Comparison of ENCODE assay signal across 29 mouse cellular contexts in the genomic region with DNA sequence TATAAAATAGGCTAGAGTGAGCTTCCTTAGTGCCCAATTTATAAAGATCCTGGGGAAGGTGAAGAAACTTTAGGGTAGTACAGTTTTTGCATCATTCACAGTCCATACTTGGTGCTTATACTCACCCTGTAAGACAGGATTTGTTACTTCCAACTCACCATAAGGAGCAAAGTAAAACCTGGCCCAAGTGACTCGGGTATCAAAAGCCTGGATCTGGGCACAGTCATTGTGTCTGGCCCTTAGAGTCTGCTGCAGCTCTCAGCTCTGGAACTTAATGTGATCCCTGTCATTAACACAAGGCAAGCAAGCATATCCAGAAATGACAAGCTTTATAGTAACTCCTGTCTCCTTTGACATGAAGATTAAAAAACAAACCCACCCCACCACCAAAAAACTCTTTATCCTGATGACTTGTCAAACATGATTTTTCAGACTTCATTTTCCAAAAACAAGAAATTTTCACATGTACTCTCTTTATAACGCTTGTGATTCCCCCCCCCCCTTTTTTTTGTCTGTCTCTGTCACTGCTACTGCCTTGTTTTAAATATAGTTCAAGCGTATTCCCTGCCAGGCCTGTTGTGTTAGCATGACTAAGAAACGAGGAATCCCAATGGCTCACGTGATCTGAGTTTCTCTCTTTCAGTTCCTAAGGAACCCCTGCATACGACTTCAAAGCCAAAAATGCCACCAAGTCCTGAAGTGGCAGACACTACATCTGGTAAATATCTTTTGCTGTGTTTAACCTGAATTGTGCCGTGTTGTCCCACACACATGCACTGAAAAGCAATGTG.
DNase-seq lines count a peak whose midpoint lies in the region; ATAC-seq and TF ChIP-seq lines count a peak whose summit lies in the region.
"Had no signal": no experiment of that assay in that cellular context is flagged by ENCODE, and none has a peak within 500 bp of the region (broad histone marks: within the 10 kb centered on the region; RNA-seq: fewer than 3 reads in every experiment).

No protein-coding gene starts in this region.

- H3K4me1 ChIP-seq in embryonic facial prominence, embryonic 14.5 days (ENCODE audit: control insufficient read depth, insufficient read depth, low read length) = no peaks in the 10 kb centered on the region
- no peaks in the 10 kb centered on the region for H3K4me1 ChIP-seq in embryonic facial prominence, embryonic 10.5 days
- no peaks in the 10 kb centered on the region for H3K4me1 ChIP-seq in lung, embryonic 14.5 days (ENCODE audit: insufficient read depth)
- H3K4me1 ChIP-seq in heart, embryonic 13.5 days = peaks cover 9% of the 10 kb centered on the region
- no peaks in the 10 kb centered on the region for H3K4me1 ChIP-seq in midbrain, embryonic 15.5 days
- no peaks in the 10 kb centered on the region for H3K4me1 ChIP-seq in midbrain, embryonic 16.5 days (ENCODE audit: control insufficient read depth, insufficient read depth, low read length)
- H3K4me1 ChIP-seq: embryonic facial prominence, embryonic 15.5 days; hindbrain, embryonic 15.5 days; intestine, embryonic 15.5 days; neural tube, embryonic 12.5 days had no signal

- no peaks in the 10 kb centered on the region for H3K9me3 ChIP-seq in embryonic facial prominence, embryonic 14.5 days (ENCODE audit: control insufficient read depth, low read length)
- H3K9me3 ChIP-seq in embryonic facial prominence, embryonic 10.5 days = no peaks in the 10 kb centered on the region
- H3K9me3 ChIP-seq in lung, embryonic 14.5 days (ENCODE audit: low read depth, low read length) = no peaks in the 10 kb centered on the region
- no peaks in the 10 kb centered on the region for H3K9me3 ChIP-seq in heart, embryonic 13.5 days
- H3K9me3 ChIP-seq in midbrain, embryonic 15.5 days = no peaks in the 10 kb centered on the region
- H3K9me3 ChIP-seq in midbrain, embryonic 16.5 days (replicated peaks; ENCODE audit: control insufficient read depth, low read length, poor library complexity, severe bottlenecking) = no peaks in the 10 kb centered on the region
- H3K9me3 ChIP-seq: embryonic facial prominence, embryonic 15.5 days; G1E; hindbrain, embryonic 15.5 days; intestine, embryonic 15.5 days; limb, embryonic 12.5 days; neural tube, embryonic 12.5 days had no signal

- WGBS in embryonic facial prominence, embryonic 14.5 days = 47% methylated on average over 7 of the region's 7 CpGs
- WGBS in embryonic facial prominence, embryonic 10.5 days = 71% methylated on average over 7 of the region's 7 CpGs
- 39% methylated on average over 7 of the region's 7 CpGs for WGBS in lung, embryonic 14.5 days
- WGBS in heart, embryonic 13.5 days = 28% methylated on average over 7 of the region's 7 CpGs
- WGBS in midbrain, embryonic 15.5 days = 60% methylated on average over 7 of the region's 7 CpGs
- WGBS in midbrain, embryonic 16.5 days = 55% methylated on average over 7 of the region's 7 CpGs

- no peaks in the 10 kb centered on the region for H3K27me3 ChIP-seq in embryonic facial prominence, embryonic 14.5 days (replicated peaks; ENCODE audit: control insufficient read depth, insufficient read depth, low read length)
- H3K27me3 ChIP-seq in embryonic facial prominence, embryonic 10.5 days (replicated peaks; ENCODE audit: low read depth, poor library complexity, severe bottlenecking) = no peaks in the 10 kb centered on the region
- no peaks in the 10 kb centered on the region for H3K27me3 ChIP-seq in lung, embryonic 14.5 days (ENCODE audit: insufficient read depth, low read length)
- no peaks in the 10 kb centered on the region for H3K27me3 ChIP-seq in heart, embryonic 13.5 days (replicated peaks)
- H3K27me3 ChIP-seq in midbrain, embryonic 15.5 days (replicated peaks) = no peaks in the 10 kb centered on the region
- H3K27me3 ChIP-seq in midbrain, embryonic 16.5 days (ENCODE audit: control insufficient read depth, insufficient read depth, low read depth, low read length) = no peaks in the 10 kb centered on the region
- H3K27me3 ChIP-seq: embryonic facial prominence, embryonic 15.5 days; hindbrain, embryonic 15.5 days; intestine, embryonic 15.5 days; limb, embryonic 12.5 days; neural tube, embryonic 12.5 days had no signal

- no peak overlapping the region for H3K4me3 ChIP-seq in embryonic facial prominence, embryonic 14.5 days (ENCODE audit: low read depth, low read length)
- no peak overlapping the region for H3K4me3 ChIP-seq in embryonic facial prominence, embryonic 10.5 days
- H3K4me3 ChIP-seq in lung, embryonic 14.5 days (ENCODE audit: low read depth, low read length) = no peak overlapping the region
- no peak overlapping the region for H3K4me3 ChIP-seq in heart, embryonic 13.5 days
- H3K4me3 ChIP-seq in midbrain, embryonic 15.5 days = no peak overlapping the region
- H3K4me3 ChIP-seq in midbrain, embryonic 16.5 days (ENCODE audit: low read depth, low read length) = no peak overlapping the region
- H3K4me3 ChIP-seq: embryonic facial prominence, embryonic 15.5 days; hindbrain, embryonic 15.5 days; intestine, embryonic 15.5 days; limb, embryonic 12.5 days; neural tube, embryonic 12.5 days had no signal

- DNase-seq in embryonic facial prominence, embryonic 14.5 days (ENCODE audit: low spot score) = peak; percentile 15
- DNase-seq in embryonic facial prominence, embryonic 10.5 days (ENCODE audit: low spot score) = no peak
- DNase-seq in lung, embryonic 14.5 days = peak; percentile 17
- DNase-seq in lung, postnatal 14 days = no peak
- DNase-seq in heart, postnatal 4 days = peak; percentile 19
- DNase-seq: adrenal gland, adult 8-10 months; cerebellum, adult 2 months; cerebellum, postnatal 36 days; embryo, embryonic 11 days; gastrocnemius, postnatal 36 days; kidney, adult 8-10 months; kidney, postnatal 25 days; liver, postnatal 0 days; lung, postnatal 10 days; right cerebral cortex, postnatal 4 days; thymus, postnatal 25 days had no signal

- H3K36me3 ChIP-seq in embryonic facial prominence, embryonic 14.5 days (ENCODE audit: control insufficient read depth, insufficient read depth, low read length) = no peaks in the 10 kb centered on the region
- H3K36me3 ChIP-seq in embryonic facial prominence, embryonic 10.5 days (replicated peaks) = no peaks in the 10 kb centered on the region
- no peaks in the 10 kb centered on the region for H3K36me3 ChIP-seq in lung, embryonic 14.5 days (ENCODE audit: insufficient read depth)
- no peaks in the 10 kb centered on the region for H3K36me3 ChIP-seq in heart, embryonic 13.5 days
- H3K36me3 ChIP-seq in midbrain, embryonic 15.5 days (replicated peaks) = no peaks in the 10 kb centered on the region
- no peaks in the 10 kb centered on the region for H3K36me3 ChIP-seq in midbrain, embryonic 16.5 days (ENCODE audit: control insufficient read depth, insufficient read depth, low read length)
- H3K36me3 ChIP-seq: embryonic facial prominence, embryonic 15.5 days; G1E; hindbrain, embryonic 15.5 days; intestine, embryonic 15.5 days; limb, embryonic 12.5 days; neural tube, embryonic 12.5 days had no signal

- no peak for ATAC-seq in embryonic facial prominence, embryonic 14.5 days (ENCODE audit: low read depth)
- no peak for ATAC-seq in lung, embryonic 14.5 days (ENCODE audit: insufficient read depth)
- no peak for ATAC-seq in heart, embryonic 13.5 days (ENCODE audit: extremely low read depth, insufficient number of reproducible peaks, low FRiP score, low TSS enrichment)
- no peak for ATAC-seq in midbrain, embryonic 15.5 days (replicated peaks)
- no peak for ATAC-seq in midbrain, embryonic 16.5 days
- ATAC-seq: activated CD4-positive, CD25-positive, alpha-beta regulatory T cell, adult 4 months; forebrain, embryonic 16.5 days; intestine, embryonic 15.5 days; liver, postnatal 0 days had no signal

- H3K27ac ChIP-seq in embryonic facial prominence, embryonic 14.5 days (replicated peaks; ENCODE audit: low read depth, low read length) = no peak overlapping the region
- no peak overlapping the region for H3K27ac ChIP-seq in embryonic facial prominence, embryonic 10.5 days (replicated peaks)
- H3K27ac ChIP-seq in lung, embryonic 14.5 days (ENCODE audit: low read depth) = no peak overlapping the region
- peak overlapping the region; percentile 83 for H3K27ac ChIP-seq in heart, embryonic 13.5 days (replicated peaks)
- no peak overlapping the region for H3K27ac ChIP-seq in midbrain, embryonic 15.5 days
- H3K27ac ChIP-seq in midbrain, embryonic 16.5 days (ENCODE audit: low read length) = no peak overlapping the region
- H3K27ac ChIP-seq: embryonic facial prominence, embryonic 15.5 days; hindbrain, embryonic 15.5 days; intestine, embryonic 15.5 days; limb, embryonic 12.5 days; neural tube, embryonic 12.5 days had no signal

- TF ChIP-seq CTCF in lung, embryonic 14.5 days (IDR thresholded peaks at IDR 0.05; ENCODE audit: low read depth) = no peak

- H3K4me2 ChIP-seq in embryonic facial prominence, embryonic 14.5 days (ENCODE audit: low read depth, low read length) = no peak overlapping the region
- no peak overlapping the region for H3K4me2 ChIP-seq in lung, embryonic 14.5 days
- H3K4me2 ChIP-seq in heart, embryonic 13.5 days = peak overlapping the region; percentile 25; the same call in 1 of the 2 replicates
- H3K4me2 ChIP-seq in midbrain, embryonic 15.5 days = no peak overlapping the region
- H3K4me2 ChIP-seq in midbrain, embryonic 16.5 days (ENCODE audit: low read length) = no peak overlapping the region
- H3K4me2 ChIP-seq: embryonic facial prominence, embryonic 15.5 days; hindbrain, embryonic 15.5 days; intestine, embryonic 15.5 days; limb, embryonic 12.5 days; liver, embryonic 11.5 days; midbrain, embryonic 11.5 days; neural tube, embryonic 12.5 days had no signal

- no peak overlapping the region for H3K9ac ChIP-seq in embryonic facial prominence, embryonic 14.5 days (ENCODE audit: low read depth, low read length)
- no peak overlapping the region for H3K9ac ChIP-seq in lung, embryonic 14.5 days
- 0 out of 2 replicates have a peak overlapping the region, but pooled peaks have one; percentile 24 for H3K9ac ChIP-seq in heart, embryonic 13.5 days
- H3K9ac ChIP-seq in midbrain, embryonic 15.5 days = no peak overlapping the region
- H3K9ac ChIP-seq in midbrain, embryonic 16.5 days (ENCODE audit: low read depth, low read length) = no peak overlapping the region
- H3K9ac ChIP-seq: embryonic facial prominence, embryonic 15.5 days; hindbrain, embryonic 15.5 days; intestine, embryonic 15.5 days; limb, embryonic 12.5 days; liver, postnatal 0 days; neural tube, embryonic 12.5 days had no signal

Comparison
In these comparisons a context has a peak if more than half of its experiments do, and no peak if none do; other contexts are left out.
1. DNase-seq: peak in embryonic facial prominence, embryonic 14.5 days (single experiment), lung, embryonic 14.5 days (single experiment) and heart, postnatal 4 days (single experiment); none in embryonic facial prominence, embryonic 10.5 days (single experiment) and lung, postnatal 14 days (single experiment).